Mouse (Mus musculus): ENCODE results near the gene Amy2a2. TPM values are rescaled to one million over a fixed set of nuclear protein-coding genes. Genes with fewer than 3 reads are reported as not detected.
"Not testable (repeated sequence)": the region's sequence is repeated elsewhere in the genome, so short reads cannot be mapped to it uniquely, and the experiment has no call there.

Amy2a2 gene
- polyA plus RNA-seq (2012; rRNA removed), result 0.25 TPM in 1 of 2 replicates, not detected in the other

DNA sequence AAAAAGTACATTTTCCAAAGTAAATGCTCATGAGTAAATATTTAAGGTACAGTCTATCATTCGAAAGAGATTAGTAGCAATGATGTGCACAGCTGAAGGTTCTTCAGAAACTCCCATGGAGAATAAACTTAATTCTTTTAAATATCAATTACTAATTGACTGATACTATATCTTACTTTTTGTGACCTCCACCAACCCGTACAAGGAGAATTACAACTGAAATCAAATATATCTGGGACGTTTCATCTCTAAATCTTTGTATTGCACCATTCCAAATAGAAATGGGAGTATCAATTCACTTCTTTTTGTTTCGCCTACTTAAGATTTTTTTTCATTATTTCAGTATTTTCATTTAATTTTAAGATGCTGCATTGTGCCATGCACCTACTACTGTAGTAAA, at the start of gene Amy2a2:
TSS of gene Amy2a2 (minus strand) at position 101 of the 400 bp plus-strand sequence.
- not testable (repeated sequence) for H3K27ac ChIP-seq (ENCODE audit: control insufficient read depth, insufficient read depth, low read depth, low read length); H3K4me1 ChIP-seq (ENCODE audit: control insufficient read depth, insufficient read depth, low read length); H3K27me3 ChIP-seq (ENCODE audit: control insufficient read depth, insufficient read depth, low read length); H3K36me3 ChIP-seq (ENCODE audit: control insufficient read depth, insufficient read depth, low read length); H3K4me3 ChIP-seq (ENCODE audit: control insufficient read depth, low read depth, low read length)

DNA sequence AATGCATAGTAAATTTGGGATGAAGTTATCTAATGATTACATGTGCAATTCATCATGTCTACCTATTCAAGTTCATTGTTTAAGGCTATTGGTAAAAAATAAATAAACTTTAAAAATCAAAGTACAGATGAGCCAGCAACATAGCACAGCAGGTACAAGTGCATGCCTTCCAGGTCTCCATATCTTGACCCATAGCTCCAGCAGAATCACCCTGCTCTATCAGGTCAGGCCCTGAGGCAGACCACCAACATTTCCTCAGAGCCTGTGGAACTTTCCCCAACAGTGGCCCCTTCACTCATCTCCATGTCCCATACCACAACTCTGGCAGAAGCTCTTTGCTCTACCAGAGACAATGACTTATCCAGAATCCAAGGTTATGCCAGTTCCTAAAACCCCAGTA, 11.0 kb downstream of the Amy2a2 start:
- not testable (repeated sequence) for H3K36me3 ChIP-seq (ENCODE audit: control insufficient read depth, insufficient read depth, low read length); H3K4me3 ChIP-seq (ENCODE audit: control insufficient read depth, low read depth, low read length); H3K27me3 ChIP-seq (ENCODE audit: control insufficient read depth, insufficient read depth, low read length); H3K27ac ChIP-seq (ENCODE audit: control insufficient read depth, insufficient read depth, low read depth, low read length); H3K4me1 ChIP-seq (ENCODE audit: control insufficient read depth, insufficient read depth, low read length)

- H3K4me1 ChIP-seq (ENCODE audit: control insufficient read depth, insufficient read depth, low read length); H3K27ac ChIP-seq (ENCODE audit: control insufficient read depth, insufficient read depth, low read depth, low read length); H3K27me3 ChIP-seq (ENCODE audit: control insufficient read depth, insufficient read depth, low read length); H3K36me3 ChIP-seq (ENCODE audit: control insufficient read depth, insufficient read depth, low read length); H3K4me3 ChIP-seq (ENCODE audit: control insufficient read depth, low read depth, low read length): not testable (repeated sequence)
These were observed 32.5 kb downstream of the Amy2a2 start, which contains the start of gene Amy2a3 for GRCm38 (mm10) chr3:113323952-113324351. Gene Amy2a3 (minus strand): TSS chr3:113324052.

- not testable (repeated sequence) for H3K27ac ChIP-seq (ENCODE audit: control insufficient read depth, insufficient read depth, low read depth, low read length); H3K4me1 ChIP-seq (ENCODE audit: control insufficient read depth, insufficient read depth, low read length); H3K27me3 ChIP-seq (ENCODE audit: control insufficient read depth, insufficient read depth, low read length)
These were observed 43.5 kb downstream of the Amy2a2 start for GRCm38 (mm10) chr3:113312937-113313336.

More at GRCm38 (mm10) chr3:113312937-113313336, 43.5 kb downstream of the Amy2a2 start:
- H3K4me3 ChIP-seq (ENCODE audit: control insufficient read depth, low read depth, low read length); H3K36me3 ChIP-seq (ENCODE audit: control insufficient read depth, insufficient read depth, low read length): not testable (repeated sequence)

Other genes starting within 250 kb of the Amy2a2 start
- gene Amy2a5, start 97.8 kb downstream of the Amy2a2 start, polyA plus RNA-seq (2012; rRNA removed), result 0.22 TPM in 1 of 2 replicates, not detected in the other
- 0.25 TPM in 1 of 2 replicates, not detected in the other for gene Amy2a4, start 65.2 kb downstream of the Amy2a2 start, polyA plus RNA-seq (2012; rRNA removed)
- 0.25 TPM in 1 of 2 replicates, not detected in the other for gene Amy2a3, start 32.6 kb downstream of the Amy2a2 start, polyA plus RNA-seq (2012; rRNA removed)
- not detected in 2 replicates for gene Amy2a1, start 175.8 kb upstream of the Amy2a2 start, polyA plus RNA-seq (2012; rRNA removed)